Mouse (Mus musculus) spleen, embryonic (tissue): ENCODE results near the gene Plekhg1.

Experiments
- CTCF ChIA-PET: fragments of 350-600 bp; sonication (Branson Sonifier 250); formaldehyde crosslinking; loops from one replicate; lab custom pipeline; 2022; lab: Charles Lee

The Plekhg1 gene

GRCm38 (mm10) chr10:3827368-3827767 is 87.2 kb downstream of the Plekhg1 start:
- CTCF ChIA-PET = no interaction called here

GRCm38 (mm10) chr10:3829472-3829871 is 89.3 kb downstream of the Plekhg1 start:
- CTCF ChIA-PET = no interaction called here

GRCm38 (mm10) chr10:3830618-3831017 is 90.5 kb downstream of the Plekhg1 start:
- CTCF ChIA-PET = no interaction called here

GRCm38 (mm10) chr10:3831597-3832351 is 91.6 kb downstream of the Plekhg1 start:
- CTCF ChIA-PET = no interaction called here

GRCm38 (mm10) chr10:3834060-3834459 is 93.9 kb downstream of the Plekhg1 start:
- CTCF ChIA-PET = no interaction called here

- CTCF ChIA-PET = no interaction called here
These were observed 94.5 kb downstream of the Plekhg1 start for GRCm38 (mm10) chr10:3834678-3835077.

- CTCF ChIA-PET = no interaction called here
These were observed 95.5 kb downstream of the Plekhg1 start for GRCm38 (mm10) chr10:3835616-3836015.

- CTCF ChIA-PET = no interaction called here
These were observed 99.7 kb downstream of the Plekhg1 start for GRCm38 (mm10) chr10:3839748-3840432.

GRCm38 (mm10) chr10:3844430-3844829 is 104.3 kb downstream of the Plekhg1 start:
- CTCF ChIA-PET = no interaction called here

GRCm38 (mm10) chr10:3847021-3847420 is 106.9 kb downstream of the Plekhg1 start:
- CTCF ChIA-PET = no interaction called here

- CTCF ChIA-PET = no interaction called here
These were observed 111.3 kb downstream of the Plekhg1 start for GRCm38 (mm10) chr10:3851461-3851860.

GRCm38 (mm10) chr10:3852733-3853132 is 112.6 kb downstream of the Plekhg1 start:
- CTCF ChIA-PET = no interaction called here

GRCm38 (mm10) chr10:3857912-3858311 is 117.7 kb downstream of the Plekhg1 start:
- CTCF ChIA-PET = no interaction called here

GRCm38 (mm10) chr10:3858437-3858836 is 118.3 kb downstream of the Plekhg1 start:
- CTCF ChIA-PET = no interaction called here

- CTCF ChIA-PET = no interaction called here
These were observed 119.0 kb downstream of the Plekhg1 start for GRCm38 (mm10) chr10:3858961-3859714.

- CTCF ChIA-PET = no interaction called here
These were observed 123.4 kb downstream of the Plekhg1 start for GRCm38 (mm10) chr10:3863411-3864195.

GRCm38 (mm10) chr10:3864196-3864540 is 124.0 kb downstream of the Plekhg1 start:
- CTCF ChIA-PET = no interaction called here

GRCm38 (mm10) chr10:3867298-3867697 is 127.1 kb downstream of the Plekhg1 start:
- CTCF ChIA-PET = no interaction called here

- CTCF ChIA-PET = no interaction called here
These were observed 130.7 kb downstream of the Plekhg1 start for GRCm38 (mm10) chr10:3870828-3871227.

GRCm38 (mm10) chr10:3873467-3873866 is 133.3 kb downstream of the Plekhg1 start:
- CTCF ChIA-PET = no interaction called here

GRCm38 (mm10) chr10:3877852-3878535 is 137.8 kb downstream of the Plekhg1 start:
- CTCF ChIA-PET = interaction anchor here (0.6 kb wide), 1 partner anchor 222 kb away, joined by 3 read pairs; no protein-coding TSS in a partner anchor
